Mouse (Mus musculus) hindbrain, postnatal 0 days (tissue): ENCODE results near the gene Cep97. TPM values are rescaled to one million over a fixed set of nuclear protein-coding genes. Genes with fewer than 3 reads are reported as not detected.
"Not testable (repeated sequence)": the region's sequence is repeated elsewhere in the genome, so short reads cannot be mapped to it uniquely, and the experiment has no call there.

Experiments
- ATAC-seq: fragments of 200-750 bp; cut with Nextera tagmentation; 2 replicates; pipeline ENCODE4 v1.8.0; 2017; ENCODE audit warnings: mild to moderate bottlenecking, moderate TSS enrichment, moderate library complexity
- DNase-seq: peaks from one replicate; pipeline ENCODE4 v3.0.0-alpha.2; 2015; ENCODE audit warnings: low spot score
- H3K27ac ChIP-seq: fragments of 300-500 bp; sonication (generic); 2 replicates; pipeline ENCODE4 v1.5.1; 2014; ENCODE audit warnings: mild to moderate bottlenecking
- H3K27me3 ChIP-seq: fragments of 300-500 bp; sonication (generic); 2 replicates; pipeline ENCODE4 v1.6.1; 2014; ENCODE audit warnings: low read length, mixed read lengths; ENCODE audit not compliant: insufficient read depth
- H3K36me3 ChIP-seq: fragments of 300-500 bp; sonication (generic); 2 replicates; pipeline ENCODE4 v1.6.1; 2014; ENCODE audit warnings: low read length, mixed read lengths; ENCODE audit not compliant: insufficient read depth
- H3K4me1 ChIP-seq: fragments of 300-500 bp; sonication (generic); 2 replicates; pipeline ENCODE4 v1.6.1; 2014; ENCODE audit warnings: antibody characterized with exemption, low read length, mixed read lengths; ENCODE audit not compliant: insufficient read depth
- H3K4me2 ChIP-seq: fragments of 300-500 bp; sonication (generic); 2 replicates; pipeline ENCODE4 v1.6.1; 2014; ENCODE audit warnings: low read depth, mild to moderate bottlenecking, low read length, moderate library complexity, mixed read lengths
- H3K4me3 ChIP-seq: fragments of 300-500 bp; sonication (generic); 2 replicates; pipeline ENCODE4 v1.5.1; 2014; ENCODE audit warnings: low read length
- H3K9ac ChIP-seq: fragments of 300-500 bp; sonication (generic); replicated peaks from 2 replicates; pipeline ENCODE4 v1.6.1; 2014; ENCODE audit warnings: mild to moderate bottlenecking, low read length, moderate library complexity, mixed read lengths
- H3K9me3 ChIP-seq: fragments of 300-500 bp; sonication (generic); 2 replicates; pipeline ENCODE4 v1.6.1; 2016; ENCODE audit warnings: low read length, mixed read lengths
- CTCF ChIP-seq: IDR thresholded peaks from 2 replicates; pipeline ENCODE4 v1.5.1; 2016; ENCODE audit warnings: antibody characterized with exemption, control low read depth, low read depth
- WGBS: fragments of 180-500 bp; shearing (Covaris S2); extraction: QIAGEN DNeasy Blood & Tissue Kit; methylation state at CpG from one replicate; pipeline ENCODE4 v1.1.7; 2014; 5-methylcytosine and 5-hydroxymethylcytosine counted together
- polyA plus RNA-seq: library from polyadenylated mRNA; unstranded; fragments of >200 nt; fragmentation: Nextera tagmentation; extraction: Ambion mirVana; gene quantifications from 2 replicates; pipeline ENCODE4 v1.2.1, GENCODE M21; 2015
- total RNA-seq: library from RNA; depleted of rRNA; stranded (reverse); fragments of >200 nt; gene quantifications from 2 replicates; pipeline ENCODE4 v1.2.3, GENCODE M21; 2014

The Cep97 gene
- total and polyA plus RNA-seq, 2 experiments from 2014 or later, result 5.8 to 7.1 TPM

GRCm38 (mm10) chr16:55971735-55972615, 37.3 kb upstream of the Cep97 start:
- Histone ChIP-seq H3K9ac (no peak overlapping the region), H3K9me3 (no peaks in the 10 kb centered on the region), H3K36me3 (peaks cover 22% of the 10 kb centered on the region), H3K4me2 (no peak overlapping the region), H3K27ac (no peak overlapping the region), H3K4me3 (no peak overlapping the region), H3K4me1 (peaks cover 16% of the 10 kb centered on the region), H3K27me3 (no peaks in the 10 kb centered on the region)
- 74% methylated on average over 6 of the region's 6 CpGs for WGBS
- no peak for DNase-seq
- ATAC-seq, result no peak
- no peak for TF ChIP-seq CTCF

GRCm38 (mm10) chr16:55970416-55970815, 35.8 kb upstream of the Cep97 start:
- no peak for ATAC-seq
- Histone ChIP-seq H3K9me3 (no peaks in the 10 kb centered on the region), H3K36me3 (peaks cover 22% of the 10 kb centered on the region), H3K4me1 (peaks cover 13% of the 10 kb centered on the region), H3K27ac (no peak overlapping the region), H3K4me3 (no peak overlapping the region), H3K9ac (no peak overlapping the region), H3K27me3 (no peaks in the 10 kb centered on the region), H3K4me2 (no peak overlapping the region)
- WGBS, result 91% methylated on average over 5 of the region's 5 CpGs
- no peak for DNase-seq
- no peak for TF ChIP-seq CTCF

- ATAC-seq (no peak), DNase-seq (peak; percentile 63)
- WGBS, result 74% methylated on average over 3 of the region's 3 CpGs
- Histone ChIP-seq H3K4me1 (peaks cover 7% of the 10 kb centered on the region), H3K36me3 (peaks cover 22% of the 10 kb centered on the region), H3K4me3 (no peak overlapping the region), H3K9ac (no peak overlapping the region), H3K27me3 (no peaks in the 10 kb centered on the region), H3K9me3 (no peaks in the 10 kb centered on the region), H3K27ac (no peak overlapping the region), H3K4me2 (no peak overlapping the region)
- peak; percentile 68 for TF ChIP-seq CTCF
Observed at GRCm38 (mm10) chr16:55969147-55969546, 34.5 kb upstream of the Cep97 start.

- H3K27me3 ChIP-seq, result no peaks in the 10 kb centered on the region
- no peaks in the 10 kb centered on the region for H3K9me3 ChIP-seq
- peaks cover 4% of the 10 kb centered on the region for H3K4me1 ChIP-seq
- ATAC-seq, result no peak
- H3K27ac ChIP-seq, result 0 out of 2 replicates have a peak overlapping the region, but pooled peaks have one; percentile 16
- DNase-seq, result no peak
- peak overlapping the region; percentile 74 for H3K4me2 ChIP-seq
- TF ChIP-seq CTCF, result no peak
- WGBS, result 33% methylated on average over 1 of the region's 1 CpGs
- H3K4me3 ChIP-seq, result peak overlapping the region; percentile 78
- H3K36me3 ChIP-seq, result peaks cover 22% of the 10 kb centered on the region
- peak overlapping the region; percentile 89 for H3K9ac ChIP-seq
Observed at GRCm38 (mm10) chr16:55967221-55967620, 32.6 kb upstream of the Cep97 start.

GRCm38 (mm10) chr16:55966212-55966871, 31.7 kb upstream of the Cep97 start, which contains the start of gene Rpl24:
Gene Rpl24, plus strand, starts transcription at chr16:55966275.
- peaks cover 15% of the 10 kb centered on the region for H3K36me3 ChIP-seq
- H3K9ac ChIP-seq, result peak within 1 kb of the TSS; percentile 89
- ATAC-seq (peak; percentile 97), DNase-seq (peak; percentile 97)
- peak within 1 kb of the TSS; percentile 78 for H3K4me3 ChIP-seq
- H3K4me2 ChIP-seq, result peak within 1 kb of the TSS; percentile 74
- WGBS, result under 1% methylated on average over 42 of the region's 42 CpGs
- H3K27ac ChIP-seq, result peak within 1 kb of the TSS; percentile 88
- peaks cover 4% of the 10 kb centered on the region for H3K4me1 ChIP-seq
- no peaks in the 10 kb centered on the region for H3K9me3 ChIP-seq
- H3K27me3 ChIP-seq, result no peaks in the 10 kb centered on the region
- no peak for TF ChIP-seq CTCF

- Histone ChIP-seq H3K27ac (no peak overlapping the region), H3K4me1 (peaks cover 4% of the 10 kb centered on the region), H3K4me2 (no peak overlapping the region), H3K9me3 (no peaks in the 10 kb centered on the region), H3K36me3 (no peaks in the 10 kb centered on the region), H3K9ac (no peak overlapping the region), H3K4me3 (no peak overlapping the region), H3K27me3 (no peaks in the 10 kb centered on the region)
- WGBS, result 62% methylated on average over 4 of the region's 4 CpGs
- DNase-seq (peak; percentile 50), ATAC-seq (no peak)
- peak; percentile 32; the same call in 1 of the 2 replicates for TF ChIP-seq CTCF
Observed at GRCm38 (mm10) chr16:55964126-55964949, 29.7 kb upstream of the Cep97 start.

GRCm38 (mm10) chr16:55963068-55963467, 28.4 kb upstream of the Cep97 start:
- H3K9me3 ChIP-seq, H3K36me3 ChIP-seq, DNase-seq, H3K27me3 ChIP-seq, ATAC-seq, H3K9ac ChIP-seq, H3K27ac ChIP-seq, H3K4me3 ChIP-seq, H3K4me2 ChIP-seq, H3K4me1 ChIP-seq: not testable (repeated sequence)
- 90% methylated on average over 6 of the region's 11 CpGs for WGBS

- H3K9ac ChIP-seq, DNase-seq, H3K27ac ChIP-seq, H3K4me2 ChIP-seq, H3K4me1 ChIP-seq, ATAC-seq, H3K4me3 ChIP-seq, H3K9me3 ChIP-seq, H3K27me3 ChIP-seq, H3K36me3 ChIP-seq: not testable (repeated sequence)
- 94% methylated on average over 9 of the region's 9 CpGs for WGBS
Observed at GRCm38 (mm10) chr16:55954196-55954595, 19.5 kb upstream of the Cep97 start.
